Mouse (Mus musculus): Measurements from ENCODE around the gene Lef1.
A peak's percentile ranks its signal among the peaks of the same experiment; 100 is the strongest.

The Lef1 gene

DNA sequence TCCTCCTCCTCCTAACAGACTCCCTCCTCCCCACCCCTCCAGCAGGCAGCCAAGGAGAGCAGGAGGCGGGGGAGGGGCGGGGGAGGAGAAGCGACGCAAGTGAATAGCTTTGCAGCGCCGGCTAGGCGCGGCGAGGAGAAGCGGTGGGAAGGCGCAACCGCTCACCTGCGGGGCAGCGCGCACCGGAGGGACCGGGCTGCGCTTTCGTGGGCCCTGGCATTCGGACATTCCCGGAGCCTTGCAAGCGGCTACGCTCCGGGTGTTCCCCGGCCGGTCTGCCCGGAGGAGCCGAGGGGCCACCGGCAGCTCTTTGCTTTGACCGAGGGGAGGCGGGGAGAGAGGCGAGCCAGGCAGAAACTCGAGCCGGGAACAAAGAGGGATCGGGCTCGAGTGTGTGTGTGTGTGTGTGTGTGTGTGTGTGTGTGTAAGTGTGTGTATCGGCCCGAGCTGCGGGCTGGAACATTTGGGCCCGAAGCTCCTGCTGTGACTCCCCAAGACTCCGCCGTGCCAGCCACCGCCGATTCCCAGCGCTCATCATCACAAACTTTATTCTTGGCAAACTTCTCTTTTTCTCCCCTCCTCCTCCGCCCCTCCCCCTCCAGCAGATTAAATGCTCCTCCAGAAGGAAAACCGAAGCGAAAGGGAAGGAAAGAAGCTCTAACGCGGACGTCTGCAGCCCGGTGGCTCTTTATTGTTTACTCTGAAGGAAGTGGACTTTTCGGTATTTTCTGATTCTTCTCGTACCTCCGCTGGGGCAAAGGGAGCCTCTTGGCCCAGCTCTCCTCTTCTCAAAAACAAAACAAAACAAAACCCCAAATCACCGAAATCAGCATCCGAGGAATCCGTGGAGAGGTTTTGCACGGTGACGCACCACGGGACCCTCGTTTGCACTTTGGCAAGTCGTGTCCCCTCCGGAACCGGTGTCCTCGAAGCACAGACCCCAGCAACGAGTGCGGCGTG lies at the start of gene Lef1:
Gene Lef1, plus strand, starts transcription at position 281 of the 960 bp plus-strand sequence.
- peak; percentile 71 to 88 for DNase-seq (ENCODE audit: inconsistent age in 2 of 2, low spot score in 1 of 2)

GRCm38 (mm10) chr3:131065001-131065400 lies 45.3 kb upstream of the Lef1 start:
- no peak for DNase-seq (ENCODE audit: inconsistent age in 2 of 2, low spot score in 1 of 2)

- no peak for DNase-seq (ENCODE audit: inconsistent age in 2 of 2, low spot score in 1 of 2)
Observed at GRCm38 (mm10) chr3:131066171-131066570, 44.1 kb upstream of the Lef1 start.

GRCm38 (mm10) chr3:131068000-131068399 lies 42.3 kb upstream of the Lef1 start:
- no peak for DNase-seq (ENCODE audit: inconsistent age in 2 of 2, low spot score in 1 of 2)

DNA sequence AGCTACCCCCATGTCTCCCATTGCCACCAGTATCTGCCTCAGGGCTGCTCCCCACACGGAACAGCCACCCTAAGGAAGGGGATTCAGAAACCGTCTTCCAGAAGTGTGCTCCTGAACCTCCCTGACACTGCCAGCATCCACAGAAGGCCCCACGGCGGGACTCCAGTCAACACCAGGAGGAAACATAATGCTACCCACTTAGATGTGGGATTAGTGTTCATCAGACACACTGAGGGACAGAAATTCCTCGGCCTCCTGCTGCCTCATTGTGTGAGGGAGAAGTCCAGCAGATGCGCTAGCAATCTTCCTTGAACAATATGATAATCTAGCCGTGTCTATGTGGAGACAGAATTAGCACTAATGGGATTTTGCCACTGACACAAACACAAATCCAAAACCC lies 40.1 kb upstream of the Lef1 start:
- no peak for DNase-seq (ENCODE audit: inconsistent age in 2 of 2, low spot score in 1 of 2)

DNA sequence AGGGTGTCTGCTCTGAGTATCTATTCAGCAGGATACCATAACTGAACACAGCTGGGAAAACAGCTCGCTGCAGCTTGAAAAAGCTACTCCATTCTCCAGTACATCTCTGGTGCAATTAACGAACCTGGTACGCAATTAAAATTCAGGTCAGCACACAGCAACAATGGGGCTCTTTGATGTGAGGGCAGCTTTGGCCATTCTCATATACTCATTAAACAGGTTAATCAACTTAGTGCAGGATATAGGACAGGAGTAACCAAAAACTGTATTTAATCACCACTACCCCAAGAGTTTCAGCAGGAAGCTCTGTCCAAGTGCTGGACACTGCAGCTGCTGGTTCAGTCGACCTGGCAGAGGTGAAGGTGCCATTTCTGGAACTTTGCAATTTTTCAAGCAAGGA lies 37.6 kb upstream of the Lef1 start:
- no peak for DNase-seq (ENCODE audit: inconsistent age in 2 of 2, low spot score in 1 of 2)

DNA sequence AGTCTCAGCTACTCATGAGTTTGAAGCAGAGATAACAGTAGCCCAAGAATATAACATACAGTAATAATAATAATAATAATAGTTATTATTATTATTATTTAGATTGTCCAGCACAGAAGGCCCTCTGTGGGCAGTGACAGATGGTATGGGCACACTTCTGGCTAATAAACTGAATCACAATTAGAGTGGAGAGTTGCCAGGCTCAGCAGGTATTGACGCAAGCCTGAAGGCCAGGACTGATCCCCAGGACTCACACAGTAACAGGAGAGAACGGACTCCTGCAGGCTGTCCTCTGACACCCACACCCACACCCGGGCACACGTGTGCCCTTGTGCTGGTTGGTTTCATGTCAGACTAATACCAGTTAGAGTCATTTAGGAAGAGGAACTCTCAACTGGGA lies 36.3 kb upstream of the Lef1 start:
- no peak for DNase-seq (ENCODE audit: inconsistent age in 2 of 2, low spot score in 1 of 2)

DNA sequence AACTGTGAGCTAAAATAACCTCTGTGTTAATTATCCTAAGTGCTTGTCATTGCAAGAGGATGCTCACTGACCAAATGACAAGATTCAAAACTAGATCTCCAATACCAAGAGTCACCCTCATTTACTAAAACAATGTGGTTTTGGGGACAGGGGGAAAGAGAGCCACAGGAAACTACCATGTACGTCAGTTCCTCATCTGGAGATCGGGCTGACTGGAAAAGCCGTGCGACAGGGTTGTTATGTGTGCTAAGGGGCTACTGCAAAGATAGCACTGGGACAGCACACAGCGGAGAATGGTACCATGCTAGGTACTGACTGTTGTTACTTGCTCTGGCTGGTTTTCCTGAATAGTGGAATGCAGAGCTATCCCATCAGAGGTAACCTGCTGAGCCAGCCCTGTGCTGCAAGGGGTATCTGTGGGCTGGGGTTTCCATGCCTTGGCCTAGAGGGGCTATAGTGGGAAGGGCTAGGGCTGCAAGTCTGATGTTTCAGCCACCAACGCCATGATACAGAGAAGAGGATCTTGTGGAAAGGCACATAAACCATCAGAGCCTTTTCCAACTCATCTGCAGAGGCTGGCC lies 32.1 kb upstream of the Lef1 start:
- DNase-seq (ENCODE audit: inconsistent age in 2 of 2, low spot score in 1 of 2) = no peak

DNA sequence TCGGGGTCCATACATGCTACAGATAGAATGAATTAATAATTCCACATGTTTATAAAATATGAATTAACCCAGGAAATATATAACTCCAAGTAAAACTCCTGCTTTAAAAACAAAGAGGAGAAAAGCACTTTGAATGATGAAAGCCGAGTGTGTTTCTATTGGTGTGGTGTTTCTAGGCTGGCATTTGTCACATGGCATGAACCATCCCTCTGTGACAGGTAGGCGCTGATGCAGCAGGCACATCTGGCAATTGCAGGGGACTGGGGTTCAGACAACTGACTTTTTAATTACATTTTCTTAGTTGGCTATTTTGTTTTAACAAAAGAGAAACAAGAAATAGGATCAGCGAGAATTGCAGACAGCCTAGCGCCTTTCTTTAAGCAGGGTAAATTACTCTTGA lies 31.6 kb upstream of the Lef1 start:
- DNase-seq (ENCODE audit: inconsistent age in 2 of 2, low spot score in 1 of 2) = no peak

DNA sequence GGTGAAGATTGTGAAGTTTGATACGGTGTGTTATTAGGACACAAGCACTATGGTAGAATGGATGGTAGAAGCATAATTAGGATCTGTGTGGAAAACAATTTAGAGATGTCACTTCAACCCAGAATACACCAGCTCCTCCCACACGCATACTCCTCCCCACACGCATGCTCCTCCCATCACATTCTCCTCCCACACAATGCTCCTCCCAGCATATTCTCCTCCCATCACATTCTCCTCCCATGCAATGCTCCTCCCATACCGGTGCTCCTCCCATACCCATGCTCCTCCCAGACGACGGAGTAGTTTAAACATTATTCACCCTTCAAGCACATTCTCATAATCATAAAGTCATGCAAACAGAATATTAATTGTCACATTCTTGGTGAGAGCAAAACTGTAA lies 26.5 kb upstream of the Lef1 start:
- DNase-seq (ENCODE audit: inconsistent age in 2 of 2, low spot score in 1 of 2) = peak in 1 of 2 experiments; percentile 33

- peak; percentile 71 to 90 for DNase-seq (ENCODE audit: inconsistent age in 2 of 2, low spot score in 1 of 2)
Observed at GRCm38 (mm10) chr3:131084718-131085561, 25.3 kb upstream of the Lef1 start.

DNA sequence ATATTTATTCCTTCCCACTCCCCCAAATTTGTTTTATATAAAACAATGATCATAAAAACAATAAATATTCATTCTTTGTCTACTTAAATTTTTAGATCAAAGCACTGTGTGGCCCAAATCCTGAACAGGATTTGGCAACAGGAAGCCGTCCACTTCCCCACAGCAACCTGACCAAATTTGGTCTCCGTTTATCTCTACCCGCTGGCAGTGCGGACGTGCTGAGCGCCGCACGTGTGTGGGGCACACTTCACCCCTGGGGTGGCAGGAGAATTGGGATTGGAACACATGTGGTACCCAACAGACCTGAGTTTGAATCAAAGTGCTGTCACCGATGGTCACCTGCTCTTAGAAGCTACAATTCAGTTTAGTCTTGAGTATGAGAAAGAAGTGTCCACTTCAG lies 24.3 kb upstream of the Lef1 start:
- no peak for DNase-seq (ENCODE audit: inconsistent age in 2 of 2, low spot score in 1 of 2)

- no peak for DNase-seq (ENCODE audit: inconsistent age in 2 of 2, low spot score in 1 of 2)
Observed at GRCm38 (mm10) chr3:131089721-131090120, 20.6 kb upstream of the Lef1 start.

GRCm38 (mm10) chr3:131092113-131092512 lies 18.2 kb upstream of the Lef1 start:
- DNase-seq (ENCODE audit: inconsistent age in 2 of 2, low spot score in 1 of 2) = no peak

DNA sequence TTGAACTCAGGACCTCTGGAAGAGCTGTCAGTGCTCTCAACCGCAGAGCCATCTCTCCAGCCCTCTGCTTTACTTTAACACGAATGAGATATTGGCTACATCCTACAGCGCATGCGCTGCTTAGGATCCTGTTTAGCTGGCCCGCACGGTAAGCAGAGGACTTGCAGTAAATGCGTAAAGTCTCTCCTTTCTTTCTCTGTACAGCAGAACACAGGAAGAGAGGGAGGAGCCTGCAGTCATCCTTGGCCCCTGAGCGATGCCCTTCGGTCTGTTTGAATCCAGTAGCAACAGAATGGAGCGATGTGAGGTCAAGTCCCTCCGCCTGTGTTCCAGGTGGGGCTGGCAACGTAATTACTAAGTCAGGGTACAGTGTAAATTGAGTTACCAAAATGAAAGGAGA lies 16.5 kb upstream of the Lef1 start:
- peak in 1 of 2 experiments; percentile 61 for DNase-seq (ENCODE audit: inconsistent age in 2 of 2, low spot score in 1 of 2)

DNA sequence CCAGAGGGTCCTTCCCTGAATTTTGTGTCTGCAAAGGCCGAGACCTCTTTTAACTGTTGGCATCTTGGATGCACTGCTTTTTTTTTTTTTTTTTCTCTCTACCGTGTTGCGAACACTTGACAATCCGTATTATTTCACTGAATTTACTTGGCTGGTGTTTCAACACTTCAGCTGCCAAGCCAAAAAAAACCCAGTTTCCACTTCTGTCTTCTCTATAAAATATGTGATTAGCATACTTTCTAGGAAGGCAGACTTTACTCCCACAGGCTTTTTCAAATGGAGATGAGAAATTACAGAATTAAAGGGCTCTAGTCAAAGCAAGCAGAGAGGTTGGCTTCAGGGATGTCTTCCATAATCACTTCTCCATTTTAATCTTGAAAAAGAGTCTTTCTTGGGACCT lies 14.2 kb upstream of the Lef1 start:
- DNase-seq (ENCODE audit: inconsistent age in 2 of 2, low spot score in 1 of 2) = no peak

- no peak for DNase-seq (ENCODE audit: inconsistent age in 2 of 2, low spot score in 1 of 2)
Observed at GRCm38 (mm10) chr3:131102191-131102774, 8.0 kb upstream of the Lef1 start.

GRCm38 (mm10) chr3:131105362-131105761 lies 4.9 kb upstream of the Lef1 start:
- no peak for DNase-seq (ENCODE audit: inconsistent age in 2 of 2, low spot score in 1 of 2)

DNA sequence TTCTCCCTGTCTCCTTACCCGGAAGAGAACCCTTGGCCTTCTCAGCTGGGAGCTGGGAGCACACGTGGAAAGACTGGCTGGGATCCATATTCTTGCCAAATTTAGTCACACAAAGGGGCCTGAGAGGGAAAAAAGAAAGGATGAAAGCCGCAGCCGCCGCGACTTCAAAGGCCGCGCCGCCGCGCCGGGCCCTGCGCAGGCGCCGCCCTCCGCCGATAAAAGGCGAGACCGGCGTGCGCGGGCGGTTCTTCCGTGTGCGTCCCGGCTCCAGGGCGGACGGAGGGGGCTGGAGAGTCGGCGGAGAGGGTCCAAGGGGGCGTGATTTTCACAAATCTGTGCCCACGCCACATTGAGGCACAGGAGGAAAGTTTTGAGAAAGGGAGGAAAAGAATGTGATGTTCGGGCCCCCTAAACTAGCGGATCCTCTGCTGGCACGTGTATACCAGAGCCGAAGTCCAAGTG lies 4.3 kb upstream of the Lef1 start:
- DNase-seq (ENCODE audit: inconsistent age in 2 of 2, low spot score in 1 of 2) = peak; percentile 85 to 93

- peak in 1 of 2 experiments; percentile 52 for DNase-seq (ENCODE audit: inconsistent age in 2 of 2, low spot score in 1 of 2)
Observed at GRCm38 (mm10) chr3:131106451-131107291, 3.6 kb upstream of the Lef1 start.
